Mouse (Mus musculus) small intestine, adult 2 months (tissue): ENCODE results near the gene Larp4b. TPM values are rescaled to one million over a fixed set of nuclear protein-coding genes. Genes with fewer than 3 reads are reported as not detected.

ENCODE experiments used
- H3K27ac ChIP-seq: fragments of 200-500 bp; 2 replicates; pipeline ENCODE4 v1.5.1; 2012; ENCODE audit warnings: low read depth, low read length, control low read depth, inconsistent platforms; ENCODE audit not compliant: insufficient read depth
- H3K27me3 ChIP-seq: fragments of 200-500 bp; 2 replicates; pipeline ENCODE4 v1.6.1; 2012; ENCODE audit warnings: mild to moderate bottlenecking, moderate library complexity, low read length, inconsistent platforms; ENCODE audit not compliant: control insufficient read depth, insufficient read depth
- H3K36me3 ChIP-seq: fragments of 200-500 bp; 2 replicates; pipeline ENCODE4 v1.6.1; 2012; ENCODE audit warnings: mild to moderate bottlenecking, low read length, control low read depth, inconsistent platforms; ENCODE audit not compliant: control insufficient read depth, insufficient read depth
- H3K4me1 ChIP-seq: fragments of 200-500 bp; 2 replicates; pipeline ENCODE4 v1.6.1; 2012; ENCODE audit warnings: low read length, inconsistent platforms, mixed read lengths; ENCODE audit not compliant: control insufficient read depth, insufficient read depth, insufficient read length
- H3K4me3 ChIP-seq: fragments of 200-500 bp; 2 replicates; pipeline ENCODE4 v1.5.1; 2012; ENCODE audit warnings: low read depth, mild to moderate bottlenecking, control low read depth, inconsistent platforms, low read length, moderate library complexity
- CTCF ChIP-seq: fragments of 200-500 bp; IDR thresholded peaks from 2 replicates; pipeline ENCODE4 v1.5.1; 2012; ENCODE audit warnings: low read depth, mild to moderate bottlenecking, control low read depth, inconsistent platforms, low read length, moderate library complexity, mixed read lengths; ENCODE audit not compliant: insufficient replicate concordance, insufficient read length; ENCODE audit errors: extremely low read depth
- POLR2A ChIP-seq: fragments of 200-500 bp; IDR thresholded peaks from 2 replicates; pipeline ENCODE4 v1.6.1; 2012; ENCODE audit warnings: low read depth, mild to moderate bottlenecking, control low read depth, inconsistent platforms, low read length, moderate library complexity
- WGBS: fragments of 180-500 bp; shearing (Covaris S2); methylation state at CpG from one replicate; pipeline ENCODE4 v1.1.7; 2018; 5-methylcytosine and 5-hydroxymethylcytosine counted together
- polyA plus RNA-seq: library from polyadenylated mRNA; depleted of rRNA; stranded (reverse); fragments of >200 nt; gene quantifications from 2 replicates; pipeline ENCODE4 v1.2.3, GENCODE M21; 2012

Gene Larp4b
- polyA plus RNA-seq, 1 experiment = 18.1 TPM

DNA sequence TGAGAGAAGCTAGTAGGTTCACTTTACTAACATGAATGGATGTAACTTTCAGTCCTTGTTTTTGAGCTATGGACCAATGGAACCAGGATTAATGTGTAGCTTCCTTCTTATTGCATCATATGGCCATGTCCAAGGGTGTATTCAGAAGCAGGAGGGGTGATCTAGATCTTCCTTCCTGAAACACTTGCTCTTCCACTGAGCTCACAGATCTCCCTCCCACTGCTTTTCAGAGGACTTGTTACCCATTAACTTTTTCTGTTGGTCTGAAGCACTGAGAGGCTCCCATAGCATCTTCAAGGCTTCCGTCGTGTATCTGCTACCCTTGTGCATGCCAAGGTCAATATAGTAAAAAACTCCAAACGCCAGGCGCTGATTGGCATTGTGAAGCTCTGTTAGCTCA, 69.2 kb downstream of the Larp4b start:
- Histone ChIP-seq H3K27ac (no peak overlapping the region), H3K27me3 (no peaks in the 10 kb centered on the region), H3K36me3 (peaks cover 77% of the 10 kb centered on the region), H3K4me1 (no peaks in the 10 kb centered on the region), H3K4me3 (no peak overlapping the region)
- TF ChIP-seq CTCF = no peak
- no peak for TF ChIP-seq POLR2A
- WGBS = 47% methylated on average over 4 of the region's 4 CpGs

DNA sequence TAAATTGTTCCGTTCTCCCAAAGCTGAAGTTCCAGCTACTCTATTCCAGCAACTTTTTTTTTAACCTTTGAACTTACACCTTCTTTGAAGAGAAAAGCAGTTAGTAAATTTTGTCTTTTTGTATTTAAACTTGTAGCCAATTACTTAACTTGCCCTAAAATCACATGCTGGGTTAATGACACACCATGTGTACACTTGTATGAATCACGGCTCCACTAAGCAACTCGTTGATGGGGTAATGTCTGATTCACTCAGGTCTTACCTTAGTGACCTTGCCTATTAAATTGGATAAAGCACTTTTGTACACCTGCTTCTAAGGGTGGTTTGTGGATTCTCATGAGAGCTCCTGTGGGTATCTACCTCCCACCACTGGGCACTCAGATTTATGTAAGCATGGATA, 74.2 kb downstream of the Larp4b start:
- 70% methylated on average over 3 of the region's 3 CpGs for WGBS
- H3K4me3 ChIP-seq = no peak overlapping the region
- peaks cover 73% of the 10 kb centered on the region for H3K36me3 ChIP-seq
- no peaks in the 10 kb centered on the region for H3K27me3 ChIP-seq
- H3K4me1 ChIP-seq = no peaks in the 10 kb centered on the region
- TF ChIP-seq POLR2A (no peak), CTCF (no peak)
- no peak overlapping the region for H3K27ac ChIP-seq

DNA sequence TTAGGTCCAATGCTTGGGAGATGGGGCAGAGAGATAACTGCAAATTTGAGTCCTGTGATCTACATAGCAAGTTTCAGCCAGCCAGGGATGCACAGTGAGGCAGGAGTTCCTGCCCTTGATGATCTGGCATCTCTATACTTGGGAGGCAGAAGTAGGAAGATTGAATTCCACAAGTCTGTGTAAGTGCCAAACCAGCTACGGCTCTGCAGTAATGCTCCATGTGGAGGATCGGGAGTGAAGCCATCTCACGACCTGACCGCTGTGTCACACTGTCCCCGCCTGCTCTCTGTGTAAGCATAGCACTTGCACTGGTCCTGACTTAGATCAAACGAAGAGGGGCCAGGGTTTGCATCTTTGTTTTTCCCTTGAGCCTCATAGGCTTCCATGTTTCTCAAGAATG, 75.9 kb downstream of the Larp4b start:
- peaks cover 70% of the 10 kb centered on the region for H3K36me3 ChIP-seq
- no peak for TF ChIP-seq POLR2A
- no peak for TF ChIP-seq CTCF
- H3K27me3 ChIP-seq = no peaks in the 10 kb centered on the region
- no peak overlapping the region for H3K4me3 ChIP-seq
- no peak overlapping the region for H3K27ac ChIP-seq
- WGBS = 83% methylated on average over 6 of the region's 6 CpGs
- no peaks in the 10 kb centered on the region for H3K4me1 ChIP-seq

DNA sequence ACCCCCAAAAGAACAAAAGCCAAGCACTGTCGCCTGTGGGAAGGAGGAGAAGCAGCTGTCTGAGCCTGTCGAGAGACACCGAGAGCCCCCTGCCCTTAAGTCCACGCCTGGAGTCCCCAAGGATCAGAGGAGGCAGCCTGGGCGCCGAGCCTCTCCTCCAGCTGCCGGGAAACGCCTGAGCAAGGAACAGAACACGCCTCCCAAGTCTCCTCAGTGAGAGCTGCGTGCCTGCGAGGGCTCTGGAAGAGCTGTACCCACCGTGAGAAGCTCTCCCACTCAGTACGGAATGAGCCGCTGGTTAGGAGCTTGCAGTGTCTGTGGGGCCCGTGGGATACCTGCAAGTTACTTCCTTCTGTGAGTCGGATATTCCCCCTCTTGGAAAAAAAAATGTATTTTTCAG, 77.0 kb downstream of the Larp4b start:
- no peak overlapping the region for H3K4me3 ChIP-seq
- no peaks in the 10 kb centered on the region for H3K27me3 ChIP-seq
- WGBS = 86% methylated on average over 16 of the region's 16 CpGs
- H3K27ac ChIP-seq = no peak overlapping the region
- H3K4me1 ChIP-seq = no peaks in the 10 kb centered on the region
- H3K36me3 ChIP-seq = peaks cover 65% of the 10 kb centered on the region
- TF ChIP-seq CTCF (no peak), POLR2A (no peak)

DNA sequence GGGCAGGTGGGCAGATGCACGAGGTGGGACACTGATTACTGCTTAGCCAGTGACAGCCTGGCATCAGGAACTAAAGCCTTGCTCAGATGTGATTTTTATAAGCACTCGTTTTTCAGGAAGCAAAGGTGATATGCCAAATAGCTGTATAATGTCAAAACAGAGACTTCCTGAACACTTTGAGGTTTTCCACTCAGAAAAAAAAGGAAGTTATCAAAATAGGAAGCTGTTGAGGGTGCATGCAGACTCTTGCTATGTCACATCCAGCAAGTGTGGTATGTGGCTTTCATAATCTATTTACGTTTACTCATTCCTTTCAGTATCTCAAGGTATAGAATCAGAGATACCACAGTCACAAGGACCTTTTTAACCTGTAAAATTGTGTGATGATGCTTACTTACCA, 79.7 kb downstream of the Larp4b start:
- H3K27ac ChIP-seq = no peak overlapping the region
- H3K36me3 ChIP-seq = peaks cover 45% of the 10 kb centered on the region
- TF ChIP-seq POLR2A (no peak), CTCF (no peak)
- 57% methylated on average over 3 of the region's 3 CpGs for WGBS
- H3K4me3 ChIP-seq = no peak overlapping the region
- peaks cover 8% of the 10 kb centered on the region; the same call in 1 of the 2 replicates for H3K4me1 ChIP-seq
- no peaks in the 10 kb centered on the region for H3K27me3 ChIP-seq

DNA sequence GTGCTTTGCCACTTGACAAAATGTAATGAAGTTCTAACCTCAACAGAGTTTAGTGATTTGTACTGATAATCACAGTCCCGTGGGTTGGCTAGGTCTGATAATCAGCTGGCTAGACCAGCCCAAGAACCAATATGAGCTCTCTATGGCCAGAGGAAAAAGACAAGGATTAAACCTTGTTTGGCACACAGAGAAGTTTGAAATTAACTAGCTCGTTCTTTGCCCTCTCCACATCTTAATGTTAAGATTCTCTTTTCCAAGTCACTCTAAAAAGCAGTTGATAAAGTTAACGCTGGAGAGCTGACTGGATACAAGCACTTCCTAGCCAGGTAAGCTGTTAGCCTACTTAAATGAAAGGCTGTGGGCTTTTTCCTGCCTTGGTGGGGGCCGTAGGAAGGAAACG, 81.5 kb downstream of the Larp4b start:
- Histone ChIP-seq H3K4me1 (peaks cover 18% of the 10 kb centered on the region; the same call in 1 of the 2 replicates), H3K36me3 (peaks cover 29% of the 10 kb centered on the region), H3K4me3 (no peak overlapping the region), H3K27me3 (no peaks in the 10 kb centered on the region), H3K27ac (no peak overlapping the region)
- TF ChIP-seq POLR2A (no peak), CTCF (no peak)
- 82% methylated on average over 5 of the region's 5 CpGs for WGBS

DNA sequence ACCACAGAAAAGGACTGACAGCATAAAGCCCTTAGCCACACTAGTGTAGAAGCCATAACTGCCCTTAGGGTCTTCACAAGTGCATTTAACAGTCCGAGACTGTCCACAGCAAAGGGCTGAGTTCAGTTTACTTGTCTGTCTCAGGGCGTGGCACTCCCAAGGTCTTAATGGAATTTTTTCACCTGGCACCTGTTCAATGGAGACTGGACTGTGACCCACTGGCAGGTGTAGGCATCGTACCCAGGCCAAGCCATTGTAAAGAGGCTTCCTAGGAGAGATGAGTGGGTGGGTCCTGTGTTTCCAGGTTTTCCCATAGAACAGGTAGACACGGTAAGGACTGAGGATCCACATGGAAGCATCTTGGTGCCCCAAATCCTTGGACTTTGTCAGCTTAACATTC, 84.6 kb downstream of the Larp4b start:
- TF ChIP-seq POLR2A (no peak), CTCF (no peak)
- H3K4me3 ChIP-seq = no peak overlapping the region
- H3K27ac ChIP-seq = no peak overlapping the region
- WGBS = 32% methylated on average over 4 of the region's 4 CpGs
- H3K27me3 ChIP-seq = no peaks in the 10 kb centered on the region
- H3K4me1 ChIP-seq = peaks cover 26% of the 10 kb centered on the region
- H3K36me3 ChIP-seq = peaks cover 10% of the 10 kb centered on the region

DNA sequence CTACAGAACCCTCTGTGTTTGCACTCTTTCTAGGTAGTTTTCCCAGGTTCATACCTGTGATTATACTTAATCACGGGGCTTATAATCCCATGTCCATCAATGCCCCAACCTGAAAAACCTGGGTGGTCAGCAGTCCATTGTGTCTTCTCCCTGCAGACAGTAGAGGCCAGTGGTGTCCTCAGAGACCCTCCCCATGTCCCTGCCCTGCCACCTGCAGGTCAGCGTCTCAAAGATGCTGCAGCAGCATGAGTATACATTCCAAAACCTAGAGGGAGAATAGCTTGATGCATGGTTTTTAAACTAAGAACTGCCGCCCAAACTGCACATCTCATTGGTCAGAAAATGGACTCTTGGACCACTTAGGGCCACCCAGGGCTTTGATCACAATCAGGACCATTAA, 85.0 kb downstream of the Larp4b start:
- H3K4me3 ChIP-seq = no peak overlapping the region
- H3K36me3 ChIP-seq = peaks cover 9% of the 10 kb centered on the region
- 49% methylated on average over 3 of the region's 3 CpGs for WGBS
- H3K4me1 ChIP-seq = peaks cover 26% of the 10 kb centered on the region
- H3K27me3 ChIP-seq = no peaks in the 10 kb centered on the region
- no peak for TF ChIP-seq CTCF
- no peak for TF ChIP-seq POLR2A
- no peak overlapping the region for H3K27ac ChIP-seq
